Mouse (Mus musculus): ENCODE results near the gene Dram1.
"Not testable (repeated sequence)": the region's sequence is repeated elsewhere in the genome, so short reads cannot be mapped to it uniquely, and the experiment has no call there.

Gene Dram1

DNA sequence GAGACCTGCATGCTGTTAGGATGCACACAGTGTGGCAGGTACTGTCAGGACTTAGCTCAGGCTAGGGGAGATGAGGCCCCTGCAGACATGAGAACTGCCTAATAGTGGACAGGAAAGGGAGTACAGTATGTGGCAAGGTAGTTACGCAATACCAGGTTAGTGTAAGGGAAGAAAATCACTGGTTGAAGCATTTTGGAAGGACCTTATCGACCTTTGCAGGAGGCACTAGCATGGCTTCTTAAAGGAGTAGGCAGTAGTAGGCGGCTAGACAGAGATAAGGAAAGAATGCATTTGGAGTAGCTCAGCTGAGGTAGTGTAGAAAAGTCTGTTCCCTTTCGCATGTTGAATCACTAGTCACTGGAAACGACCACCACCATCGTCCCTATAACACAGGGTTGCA is 6.9 kb upstream of the Dram1 start:
- no peak for DNase-seq

DNA sequence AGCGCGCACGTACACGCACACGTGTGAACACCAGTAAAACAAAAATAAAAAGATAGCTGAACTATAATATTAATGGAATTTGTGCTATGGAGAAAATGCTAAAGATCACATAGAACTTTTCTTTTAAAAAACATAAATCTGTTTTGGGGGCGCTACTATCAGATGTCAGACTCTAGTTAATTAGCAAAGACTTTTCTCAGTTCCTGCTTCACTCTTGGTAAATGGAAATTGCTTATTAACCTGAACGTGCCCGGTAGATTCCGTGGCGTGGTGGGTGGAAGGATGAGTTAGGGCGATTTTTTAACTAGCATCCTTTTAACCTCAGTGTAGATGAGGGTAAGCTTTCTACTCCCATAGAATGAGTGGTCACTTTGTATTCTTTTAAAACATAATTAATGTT is 6.4 kb upstream of the Dram1 start:
- DNase-seq: no peak

DNA sequence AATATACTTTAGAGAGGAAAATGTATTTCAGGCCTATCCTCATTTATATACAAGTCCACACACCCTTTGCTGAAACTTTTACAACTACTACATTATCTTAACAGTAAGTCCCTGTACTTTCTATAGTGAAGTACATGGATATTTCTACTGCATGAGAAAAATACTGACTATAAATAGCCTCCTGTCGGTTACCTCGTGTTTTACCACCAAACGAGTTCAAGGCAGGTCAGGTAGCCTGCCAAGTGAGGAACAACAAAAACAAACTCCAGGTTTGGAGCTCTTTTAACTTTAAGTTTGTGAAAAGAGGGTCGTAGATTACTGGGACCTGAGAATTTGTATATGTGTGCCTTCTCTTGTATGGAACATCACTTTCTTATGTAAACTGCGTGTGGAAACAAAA is 5.2 kb upstream of the Dram1 start:
- DNase-seq: no peak

DNA sequence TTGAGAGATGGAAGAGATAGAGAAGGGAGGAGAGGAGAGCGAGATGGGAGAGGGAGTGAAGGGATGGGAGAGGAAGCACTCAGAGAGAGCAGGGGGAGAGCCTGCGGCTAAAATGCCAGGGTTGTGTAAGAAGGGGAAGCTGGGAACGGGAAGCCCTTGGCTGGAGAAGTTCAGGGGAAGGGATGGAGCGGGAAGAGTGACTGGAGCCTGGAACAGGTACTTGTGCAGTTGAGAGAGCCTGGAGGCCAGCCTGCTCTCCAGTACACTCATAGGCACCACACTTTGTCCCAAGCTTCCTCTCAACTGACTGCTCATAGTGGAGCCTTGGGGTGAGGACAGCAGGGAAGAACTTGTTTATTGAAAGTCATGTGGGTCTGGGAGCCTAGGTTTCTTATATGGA is 4.6 kb upstream of the Dram1 start:
- DNase-seq: no peak

DNA sequence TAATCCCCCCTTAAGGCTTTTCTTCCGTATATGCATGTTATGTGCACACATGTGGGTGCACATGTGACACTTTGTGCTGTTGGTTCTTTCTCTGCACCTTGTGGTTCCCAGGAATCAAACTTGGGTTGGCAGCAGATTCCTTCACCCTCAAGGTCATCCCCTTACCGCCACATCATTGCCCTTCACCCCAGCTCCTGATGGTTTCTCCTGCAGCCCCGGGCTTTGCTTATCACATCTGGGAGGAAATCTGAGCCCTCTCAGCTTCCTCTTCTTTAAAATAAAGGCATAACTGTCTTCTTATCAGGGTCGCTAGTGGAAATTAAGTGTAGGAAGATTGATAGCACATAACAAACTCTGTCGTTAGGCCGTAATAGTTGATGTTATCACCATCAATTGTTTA is 3.1 kb upstream of the Dram1 start:
- no peak for DNase-seq

DNA sequence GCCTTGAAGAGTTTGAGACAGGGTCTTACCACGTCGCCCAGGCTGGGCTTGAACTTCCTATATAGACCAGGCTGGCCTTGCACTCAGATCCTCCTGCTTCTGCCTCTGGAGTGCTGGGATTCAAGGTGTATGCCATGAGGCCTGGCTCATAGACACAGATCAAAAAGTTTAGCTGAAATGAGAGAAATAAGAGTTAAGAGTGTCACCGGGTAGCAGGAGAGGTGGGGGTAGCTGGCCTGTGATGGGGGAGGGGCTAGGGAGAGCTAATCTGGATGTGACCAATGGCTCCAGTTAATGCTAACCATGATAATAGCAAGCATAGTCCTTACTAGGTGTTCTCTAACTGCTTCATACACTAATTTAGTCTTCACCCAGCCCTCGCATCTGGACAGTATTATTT is 2.4 kb upstream of the Dram1 start:
- DNase-seq: no peak

DNA sequence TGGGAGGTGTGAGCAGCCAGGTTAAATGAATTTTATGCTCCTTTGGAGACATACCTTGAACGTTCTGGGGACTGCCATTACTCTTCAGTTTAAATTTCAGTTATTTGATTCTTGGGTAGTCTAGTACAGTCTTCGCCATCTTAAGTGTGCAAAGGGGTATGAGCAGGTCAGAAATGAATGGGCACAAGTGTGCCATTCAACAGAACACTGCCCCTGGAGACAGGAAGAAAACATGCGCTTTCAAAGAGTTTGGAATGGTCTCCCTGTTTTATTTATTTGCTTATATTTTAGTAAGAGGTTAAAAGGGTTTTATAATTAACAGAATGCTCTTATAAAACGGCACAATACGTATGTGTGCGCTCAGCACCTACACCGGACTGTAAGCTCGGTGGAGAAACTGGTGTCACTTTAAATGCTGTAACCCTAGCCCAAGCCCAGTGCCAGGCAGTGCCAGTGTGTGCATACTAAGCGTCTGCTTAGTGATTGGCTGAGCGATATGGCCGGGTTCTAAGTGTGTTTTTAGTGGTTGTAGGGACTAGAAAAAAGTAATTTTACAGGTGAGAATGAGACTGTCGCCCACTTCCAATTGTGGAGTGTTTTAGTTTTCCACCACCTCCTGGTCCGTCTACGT is 1.7 kb upstream of the Dram1 start:
- peak; percentile 32 to 66 for DNase-seq

DNA sequence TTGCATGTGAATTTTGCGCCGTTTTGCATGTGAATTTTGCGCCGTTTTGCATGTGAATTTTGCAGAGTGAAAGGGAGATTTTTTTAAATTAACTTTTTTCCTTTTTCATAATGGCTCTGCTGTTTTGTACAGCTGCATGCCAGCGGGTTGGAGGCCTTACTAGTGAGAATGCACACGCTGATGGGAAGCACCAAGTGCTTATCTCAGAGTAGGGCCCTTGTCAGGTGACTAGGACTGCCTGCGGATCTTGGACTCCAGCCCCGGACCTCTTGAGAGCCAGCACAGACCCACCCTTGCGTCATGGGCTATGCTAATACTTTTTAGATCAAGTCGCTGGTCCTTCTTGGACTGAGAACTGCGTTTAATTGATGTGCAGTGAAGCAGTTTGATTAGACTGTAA is 1.1 kb upstream of the Dram1 start:
- DNase-seq: peak; percentile 51 to 79

DNA sequence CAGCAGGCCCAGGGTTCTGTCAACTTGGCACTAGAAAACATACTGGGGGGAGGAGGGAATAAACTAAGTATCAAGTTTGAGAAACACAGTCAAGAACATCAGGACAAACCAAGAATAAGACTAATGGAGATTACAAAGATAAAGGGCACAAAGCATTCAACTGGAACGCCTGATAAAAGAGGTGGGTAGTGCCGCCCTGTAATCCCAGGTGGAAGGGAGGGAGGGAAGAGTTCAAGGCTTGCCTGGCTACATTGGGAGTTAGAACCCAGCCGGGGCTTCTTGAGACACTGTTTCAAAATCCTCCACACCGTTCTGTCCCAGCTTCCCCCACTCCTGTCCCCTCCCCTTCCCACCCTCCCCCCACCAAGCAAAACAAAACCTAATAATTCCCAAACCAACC is 1.2 kb downstream of the Dram1 start:
- no peak for DNase-seq

DNA sequence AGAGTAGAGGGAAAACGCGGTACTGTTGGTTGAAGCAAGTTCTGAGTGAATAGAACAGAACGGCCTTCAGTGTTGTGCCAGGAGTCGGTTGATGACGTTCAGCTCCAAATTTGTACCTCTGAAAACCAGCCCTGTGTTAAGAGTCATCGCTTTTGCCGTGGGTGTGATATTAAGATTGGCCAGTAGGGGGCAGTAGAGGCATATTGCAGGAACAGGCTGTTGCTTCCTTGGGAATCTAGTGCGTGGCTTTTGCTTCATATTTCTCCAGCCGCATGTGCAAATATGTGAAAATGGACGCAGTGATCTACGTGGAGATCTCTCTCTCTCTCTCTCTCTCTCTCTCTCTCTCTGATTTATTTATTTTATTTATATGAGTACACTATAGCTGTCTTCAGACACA is 2.1 kb downstream of the Dram1 start:
- peak; percentile 84 to 92 for DNase-seq

DNA sequence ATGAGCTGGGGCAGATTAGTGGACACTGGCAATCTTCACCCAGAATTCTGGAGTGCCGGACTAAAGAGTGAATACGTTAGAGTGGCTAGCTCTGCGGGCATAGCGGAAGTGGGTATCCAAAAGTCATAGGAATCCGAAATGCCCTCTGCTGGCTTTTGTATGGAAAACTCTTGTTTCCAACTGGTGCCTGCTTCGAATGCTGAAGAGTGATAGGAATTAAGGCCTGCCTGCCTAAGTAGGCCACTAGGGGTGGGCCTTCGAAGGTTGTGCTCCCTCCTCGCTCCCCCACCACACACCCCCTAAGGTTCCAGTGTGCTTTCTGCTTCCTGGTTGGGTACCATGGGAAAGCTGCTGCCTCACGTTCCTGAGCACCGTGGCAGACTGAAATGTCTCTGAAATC is 3.9 kb downstream of the Dram1 start:
- no peak for DNase-seq

DNA sequence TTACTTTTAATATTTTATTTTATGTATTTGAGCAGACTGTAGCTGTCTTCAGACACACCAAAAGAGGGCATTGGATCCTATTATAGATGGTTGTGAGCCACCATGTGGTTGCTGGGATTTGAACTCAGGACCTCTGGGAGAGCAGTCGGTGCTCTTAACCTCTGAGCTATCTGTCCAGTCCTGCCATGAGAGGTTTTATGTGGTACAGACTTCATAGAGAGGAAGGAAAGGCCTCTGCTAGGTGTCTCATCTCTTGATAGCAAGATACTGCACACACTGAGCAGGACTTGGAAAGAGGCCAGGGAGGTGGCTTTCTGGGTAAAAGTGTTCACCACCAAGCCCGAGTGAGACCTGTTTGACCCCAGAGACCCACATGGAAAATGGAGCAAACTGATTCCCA is 5.9 kb downstream of the Dram1 start:
- DNase-seq: not testable (repeated sequence)

DNA sequence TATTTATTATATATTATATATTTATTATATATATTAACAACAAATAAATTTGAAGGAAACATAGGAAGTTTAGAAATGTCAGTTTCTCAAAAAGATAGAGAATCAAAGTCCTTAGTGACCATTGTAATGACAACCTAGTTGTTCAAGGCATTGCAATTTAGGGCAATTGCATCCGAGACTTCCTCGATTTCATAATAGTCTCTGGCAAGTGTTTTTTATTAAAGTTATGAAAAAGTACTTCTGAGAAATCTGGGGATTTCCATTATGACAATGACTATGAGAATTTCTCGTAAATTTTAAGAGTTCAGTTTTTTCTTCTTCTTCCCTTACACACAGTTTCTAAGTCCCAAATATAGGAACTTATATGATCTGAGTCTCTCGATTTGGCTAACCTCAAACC is 6.4 kb downstream of the Dram1 start:
- DNase-seq: no peak

DNA sequence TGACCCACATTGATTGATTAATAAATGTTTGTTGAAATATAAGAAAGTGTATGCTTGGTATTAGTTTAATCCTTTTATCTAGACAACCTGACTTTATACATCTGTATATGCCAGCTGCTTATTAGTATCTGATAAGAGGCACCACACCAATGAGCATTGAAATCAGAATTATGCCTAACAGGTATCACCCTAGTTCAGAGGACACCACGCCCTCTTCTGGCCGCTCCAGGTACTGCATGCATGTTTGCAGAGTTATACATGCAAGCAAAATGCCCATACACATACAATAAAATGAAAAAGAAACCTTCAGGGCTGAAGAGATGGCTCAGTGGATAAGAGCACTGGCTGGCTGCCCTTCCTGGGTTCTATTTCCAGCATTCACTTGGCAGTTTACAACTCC is 7.1 kb downstream of the Dram1 start:
- peak in 1 of 2 experiments; percentile 60 for DNase-seq

DNA sequence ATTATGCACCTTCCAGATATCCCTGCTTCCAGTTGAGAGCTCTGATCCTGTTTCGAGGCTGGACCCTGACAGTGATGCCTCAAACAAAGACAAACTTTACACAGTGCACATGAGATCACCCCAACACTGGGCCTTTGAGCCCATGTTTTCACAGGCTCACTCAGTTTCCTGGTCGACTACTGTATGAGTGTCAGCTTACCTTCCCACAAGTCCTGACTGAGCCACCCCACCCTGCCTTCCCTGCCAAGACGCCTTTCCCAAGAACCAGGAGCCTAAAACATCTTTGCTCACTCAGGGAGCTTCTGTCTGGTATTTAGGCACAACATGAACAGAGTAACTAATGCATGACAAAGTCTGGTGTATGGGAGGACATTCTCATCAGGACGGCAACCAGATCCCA is 9.6 kb downstream of the Dram1 start:
- no peak for DNase-seq

DNA sequence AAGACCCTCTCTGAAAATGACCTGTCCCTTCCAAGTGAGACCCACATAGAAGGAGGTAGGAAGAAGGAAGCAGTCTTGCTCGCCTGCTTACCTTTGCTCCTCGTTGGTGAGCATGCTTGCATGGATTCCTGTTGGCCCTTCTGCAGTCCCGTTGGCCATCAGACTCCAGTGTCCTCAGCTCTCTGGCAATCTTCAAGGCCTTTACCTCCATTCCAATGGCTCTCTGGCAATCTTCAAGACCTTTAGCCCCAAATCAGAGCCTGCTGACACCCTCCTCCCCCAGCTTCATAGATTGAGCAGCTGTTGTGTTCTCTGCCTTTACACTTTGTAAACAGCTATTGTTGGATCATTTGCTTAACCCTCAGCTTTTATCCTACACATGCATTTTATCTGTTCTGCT is 14.7 kb downstream of the Dram1 start:
- DNase-seq: no peak

DNA sequence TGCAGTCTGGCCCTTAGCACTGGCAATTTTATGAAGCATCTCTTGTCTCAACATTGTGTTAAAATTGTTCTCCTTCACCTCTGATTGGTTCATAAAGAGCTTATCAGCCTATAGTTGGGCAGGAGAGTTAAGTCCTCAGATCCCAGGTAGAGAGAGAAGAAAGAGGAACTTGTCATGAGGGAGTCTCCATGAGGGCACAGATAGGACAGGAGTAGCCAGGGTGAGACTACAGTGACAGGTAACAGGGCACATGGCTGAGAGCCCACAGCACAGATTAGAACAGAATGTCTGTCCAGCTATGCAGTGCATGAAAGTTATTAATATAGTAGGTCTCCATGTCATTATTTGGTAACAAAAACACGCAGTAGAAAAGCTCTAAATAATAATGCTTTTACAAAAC is 16.7 kb downstream of the Dram1 start:
- DNase-seq: no peak

DNA sequence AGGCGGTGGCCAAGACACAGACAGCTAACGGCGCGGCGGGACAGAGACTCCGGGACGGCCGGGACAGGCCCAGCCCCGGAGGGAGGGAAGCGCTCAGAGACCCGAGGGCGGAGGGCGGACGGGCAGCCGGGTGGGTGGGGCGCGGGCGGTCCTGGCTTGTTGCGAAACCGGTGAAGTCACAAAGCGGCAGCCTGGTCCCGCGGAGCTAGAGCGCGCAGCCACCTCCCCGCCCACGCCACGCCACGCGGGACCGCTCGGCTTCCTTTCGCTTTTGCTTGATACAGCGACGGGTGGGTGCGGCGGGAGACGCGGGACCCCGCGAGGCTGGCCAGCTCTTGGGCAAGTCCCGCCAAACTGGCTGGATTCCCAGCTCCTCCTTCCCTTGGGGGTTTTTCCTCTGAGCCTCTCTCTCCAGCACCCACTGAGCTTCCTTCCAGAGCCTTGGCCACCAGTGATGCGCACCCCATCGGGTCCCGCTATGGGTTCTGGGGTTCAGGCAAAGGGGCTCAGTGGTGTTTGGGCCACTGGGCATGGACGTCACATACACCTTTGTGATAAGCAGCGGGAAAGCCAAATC is 21.8 kb downstream of the Dram1 start:
- DNase-seq: peak; percentile 75 to 88

DNA sequence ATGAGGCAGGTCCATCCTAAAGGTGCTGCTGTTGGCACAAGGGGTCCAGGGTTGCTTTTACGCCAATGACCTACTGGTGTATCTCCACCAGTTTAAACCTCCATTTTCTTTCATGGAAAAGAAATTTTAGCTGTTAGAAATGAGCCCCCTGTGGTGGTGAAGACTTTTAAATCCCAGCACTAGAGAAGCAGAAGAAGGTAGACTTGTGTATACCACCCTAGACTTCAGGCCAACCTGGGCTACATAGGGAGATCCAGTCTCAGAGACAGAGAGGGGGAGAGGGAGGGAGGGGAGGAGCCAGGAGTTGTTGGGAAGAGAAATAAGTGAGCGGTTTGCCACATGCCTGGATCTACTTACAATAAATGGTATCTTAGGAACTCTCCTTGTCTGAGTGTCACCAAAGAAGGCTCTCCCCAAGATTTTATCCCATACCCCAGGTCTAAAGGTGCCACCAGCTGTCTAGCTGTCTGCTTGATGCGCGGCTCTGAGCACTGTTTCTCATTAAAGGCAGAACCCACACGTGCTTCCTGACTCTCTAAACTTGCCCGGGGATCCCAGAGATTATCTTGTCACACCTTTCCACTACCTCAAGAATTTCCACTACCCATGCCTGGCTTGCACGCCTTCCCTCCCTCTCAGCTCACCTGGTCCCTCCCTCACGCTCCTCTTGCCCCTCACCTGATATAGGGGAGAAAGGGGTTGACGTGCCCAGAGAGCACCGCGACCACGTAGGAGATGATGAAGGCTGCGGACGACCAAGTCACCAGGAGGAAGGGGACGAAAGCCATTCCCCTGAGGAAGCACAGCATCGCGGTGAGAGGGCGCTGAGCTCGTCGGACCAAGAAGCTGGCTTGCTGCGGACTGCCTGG is 22.5 kb downstream of the Dram1 start:
- DNase-seq: no peak

DNA sequence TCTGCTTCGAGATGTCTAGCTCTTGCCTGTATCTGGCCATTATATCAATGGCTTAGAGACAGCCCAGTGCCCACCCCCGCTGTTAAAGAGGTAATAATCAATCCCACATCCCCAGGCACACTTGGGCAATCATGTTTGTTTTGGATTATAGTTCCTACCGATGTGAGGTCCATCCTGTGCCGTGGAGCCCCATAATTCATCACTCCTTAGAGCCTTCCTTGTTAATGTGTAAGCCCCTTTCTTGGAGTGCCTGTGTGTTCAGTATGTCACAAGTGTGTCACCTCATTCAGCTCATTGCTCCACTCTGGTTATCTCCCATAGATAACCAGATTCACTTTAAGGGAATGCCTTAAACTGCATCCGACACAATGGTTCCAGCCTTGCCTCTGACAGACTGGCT is 24.3 kb downstream of the Dram1 start:
- no peak for DNase-seq

DNA sequence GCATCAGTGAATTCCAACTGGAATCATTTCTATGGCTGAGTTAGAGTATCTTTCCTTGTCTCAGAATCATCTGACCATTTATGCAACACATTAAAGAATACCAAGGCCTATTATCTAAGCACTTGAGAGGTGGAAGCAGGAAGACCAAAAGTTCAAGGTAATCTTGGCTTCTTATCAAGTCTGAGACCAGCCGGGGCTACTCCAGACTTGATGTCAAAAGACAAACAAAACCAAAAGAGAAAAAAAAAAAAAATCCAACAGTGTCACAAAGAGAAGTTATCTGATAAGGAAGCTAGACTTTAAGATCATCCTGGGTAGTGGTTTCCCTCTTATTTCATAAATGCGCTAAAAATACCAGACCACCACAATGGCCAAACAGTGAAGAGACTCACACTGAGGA is 26.3 kb downstream of the Dram1 start:
- DNase-seq: no peak

DNA sequence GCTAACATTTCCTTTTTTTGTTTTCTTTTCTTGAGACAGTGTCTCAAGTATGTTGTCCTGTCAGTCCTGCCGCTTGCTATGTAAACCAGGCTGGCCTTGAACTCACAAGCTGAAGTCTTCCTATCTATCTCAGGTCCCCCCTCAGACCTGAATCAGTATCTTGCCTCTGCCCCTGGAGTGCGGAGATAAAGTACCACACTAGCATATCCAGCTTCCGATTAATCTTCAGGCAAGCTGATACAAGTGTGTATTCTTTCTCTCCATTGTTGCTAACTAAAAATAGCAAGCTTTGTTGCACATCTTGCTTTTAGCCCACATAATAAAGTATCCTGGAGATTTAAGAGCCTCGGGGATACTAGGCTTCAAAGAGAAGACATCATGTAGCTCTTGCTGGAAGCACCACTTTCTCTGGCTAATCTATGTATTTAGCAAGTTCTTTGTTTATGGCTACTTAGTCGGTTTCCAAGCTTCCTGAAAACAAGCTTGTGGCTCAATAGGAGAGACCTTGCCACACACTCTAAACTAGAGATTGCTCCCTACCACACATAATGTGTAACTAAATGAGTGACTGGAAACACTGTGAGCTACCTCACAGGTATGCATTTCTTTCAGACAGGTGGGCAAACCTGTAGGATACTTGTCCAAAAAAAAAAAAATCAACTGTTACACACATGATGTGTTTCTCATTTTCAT is 27.3 kb downstream of the Dram1 start:
- DNase-seq: no peak

DNA sequence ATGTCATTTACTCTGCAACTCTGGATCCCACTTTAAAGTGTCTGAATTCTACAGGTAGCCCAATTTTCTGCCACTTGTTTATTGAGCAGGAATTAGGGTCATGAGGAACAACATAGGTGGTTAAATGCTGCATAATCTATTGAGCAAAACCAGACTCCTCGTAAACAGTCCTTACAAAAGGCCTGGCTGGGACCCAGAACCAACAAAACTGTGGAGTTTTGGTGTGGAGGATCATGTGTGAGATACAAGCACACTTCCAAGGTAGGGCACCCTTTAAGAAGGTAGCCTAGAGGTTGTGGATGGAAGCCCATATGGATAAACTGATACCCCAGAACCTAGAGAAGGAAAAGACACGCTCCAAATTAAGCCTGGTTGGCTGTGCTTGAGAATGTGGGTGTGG is 28.2 kb downstream of the Dram1 start:
- no peak for DNase-seq

DNA sequence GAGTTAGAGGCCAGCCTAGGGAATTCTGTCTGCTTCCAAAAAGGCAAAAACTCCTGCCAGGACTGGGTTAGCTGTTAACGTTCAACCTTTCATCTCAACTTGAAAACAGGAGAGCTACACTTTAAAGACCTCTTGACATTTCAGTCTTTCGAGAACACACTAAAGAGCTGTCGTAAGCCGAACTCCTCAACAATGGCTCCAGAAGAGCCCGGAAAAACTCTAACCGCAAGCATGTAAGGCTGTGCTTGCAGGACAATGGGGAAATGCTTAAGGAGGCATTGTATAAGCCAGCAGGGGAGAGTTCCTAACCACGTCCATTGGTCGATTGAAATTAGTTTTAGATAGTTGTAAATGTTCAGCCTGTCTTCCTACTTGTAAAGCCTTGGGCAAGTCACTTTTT is 29.1 kb downstream of the Dram1 start:
- no peak for DNase-seq
